Mouse (Mus musculus): ENCODE results near the gene Gnpat. TPM values are rescaled to one million over a fixed set of nuclear protein-coding genes. Genes with fewer than 3 reads are reported as not detected.

The Gnpat gene
- total and polyA plus RNA-seq, 2 experiments from 2014 or later: 114 to 117 TPM

GRCm38 (mm10) chr8:124898251-124898905 lies 35.5 kb downstream of the Gnpat start:
- Histone ChIP-seq H3K27ac (ENCODE audit: low read depth) (peak overlapping the region; percentile 84), H3K27me3 (ENCODE audit: control insufficient read depth, insufficient read depth, low read length) (no peaks in the 10 kb centered on the region), H3K4me3 (ENCODE audit: low read depth, low read length) (peak overlapping the region; percentile 82), H3K9ac (replicated peaks; ENCODE audit: low read depth, low read length) (peak overlapping the region; percentile 79), H3K4me2 (ENCODE audit: low read depth, low read length) (peak overlapping the region; percentile 96), H3K36me3 (replicated peaks; ENCODE audit: control insufficient read depth, insufficient read depth, low read length) (peaks cover 55% of the 10 kb centered on the region), H3K9me3 (replicated peaks; ENCODE audit: control insufficient read depth, low read length) (no peaks in the 10 kb centered on the region), H3K4me1 (ENCODE audit: control insufficient read depth, insufficient read depth) (peaks cover 13% of the 10 kb centered on the region)
- no peak for TF ChIP-seq EP300 (IDR thresholded peaks at IDR 0.05; ENCODE audit: low read depth)
- TF ChIP-seq CTCF (IDR thresholded peaks at IDR 0.05; ENCODE audit: low read depth): no peak
- DNase-seq (ENCODE audit: low spot score) (no peak), ATAC-seq (ENCODE audit: insufficient read depth, low read depth) (peak; percentile 3; the same call in 1 of the 2 replicates)
- WGBS: 2% methylated on average over 31 of the region's 31 CpGs

GRCm38 (mm10) chr8:124903198-124903597 lies 40.4 kb downstream of the Gnpat start:
- Histone ChIP-seq H3K27ac (ENCODE audit: low read depth) (no peak overlapping the region), H3K9me3 (replicated peaks; ENCODE audit: control insufficient read depth, low read length) (no peaks in the 10 kb centered on the region), H3K27me3 (ENCODE audit: control insufficient read depth, insufficient read depth, low read length) (no peaks in the 10 kb centered on the region), H3K36me3 (replicated peaks; ENCODE audit: control insufficient read depth, insufficient read depth, low read length) (peaks cover 77% of the 10 kb centered on the region), H3K4me1 (ENCODE audit: control insufficient read depth, insufficient read depth) (peaks cover 6% of the 10 kb centered on the region), H3K4me3 (ENCODE audit: low read depth, low read length) (no peak overlapping the region), H3K9ac (replicated peaks; ENCODE audit: low read depth, low read length) (no peak overlapping the region), H3K4me2 (ENCODE audit: low read depth, low read length) (no peak overlapping the region)
- DNase-seq (ENCODE audit: low spot score) (no peak), ATAC-seq (ENCODE audit: insufficient read depth, low read depth) (no peak)
- 91% methylated on average over 15 of the region's 15 CpGs for WGBS
- no peak for TF ChIP-seq CTCF (IDR thresholded peaks at IDR 0.05; ENCODE audit: low read depth)
- TF ChIP-seq EP300 (IDR thresholded peaks at IDR 0.05; ENCODE audit: low read depth): no peak

DNA sequence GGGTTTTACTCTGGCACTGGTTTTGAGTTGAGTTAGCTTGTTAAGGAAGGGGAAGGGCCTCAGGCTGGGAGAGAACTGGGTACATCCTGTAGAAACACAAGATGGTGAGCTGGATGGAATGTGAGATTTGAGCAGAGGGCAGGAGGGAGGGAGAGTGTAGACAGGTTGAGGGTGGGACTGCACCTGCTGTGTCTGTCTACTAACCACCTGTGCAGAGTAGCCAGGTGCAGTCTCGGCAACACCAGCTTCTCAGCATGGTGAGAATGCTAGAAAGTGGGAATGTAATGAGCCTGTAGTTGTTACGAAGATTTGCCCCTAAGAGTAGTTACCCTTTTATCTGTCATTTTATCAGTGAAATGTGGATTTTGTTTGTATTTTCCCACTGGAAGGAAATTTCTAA lies 42.6 kb downstream of the Gnpat start:
- DNase-seq (ENCODE audit: low spot score) (no peak), ATAC-seq (ENCODE audit: insufficient read depth, low read depth) (no peak)
- Histone ChIP-seq H3K9ac (replicated peaks; ENCODE audit: low read depth, low read length) (no peak overlapping the region), H3K4me3 (ENCODE audit: low read depth, low read length) (no peak overlapping the region), H3K36me3 (replicated peaks; ENCODE audit: control insufficient read depth, insufficient read depth, low read length) (peaks cover 71% of the 10 kb centered on the region), H3K27me3 (ENCODE audit: control insufficient read depth, insufficient read depth, low read length) (no peaks in the 10 kb centered on the region), H3K4me2 (ENCODE audit: low read depth, low read length) (no peak overlapping the region), H3K9me3 (replicated peaks; ENCODE audit: control insufficient read depth, low read length) (no peaks in the 10 kb centered on the region), H3K27ac (ENCODE audit: low read depth) (no peak overlapping the region), H3K4me1 (ENCODE audit: control insufficient read depth, insufficient read depth) (peaks cover 9% of the 10 kb centered on the region; the same call in 1 of the 2 replicates)
- WGBS: 85% methylated on average over 2 of the region's 2 CpGs
- TF ChIP-seq CTCF (IDR thresholded peaks at IDR 0.05; ENCODE audit: low read depth): no peak
- no peak for TF ChIP-seq EP300 (IDR thresholded peaks at IDR 0.05; ENCODE audit: low read depth)

- Histone ChIP-seq H3K27me3 (ENCODE audit: control insufficient read depth, insufficient read depth, low read length) (no peaks in the 10 kb centered on the region), H3K4me1 (ENCODE audit: control insufficient read depth, insufficient read depth) (peaks cover 12% of the 10 kb centered on the region; the same call in 1 of the 2 replicates), H3K36me3 (replicated peaks; ENCODE audit: control insufficient read depth, insufficient read depth, low read length) (peaks cover 73% of the 10 kb centered on the region), H3K4me2 (ENCODE audit: low read depth, low read length) (no peak overlapping the region), H3K27ac (ENCODE audit: low read depth) (peak overlapping the region; percentile 80), H3K9me3 (replicated peaks; ENCODE audit: control insufficient read depth, low read length) (no peaks in the 10 kb centered on the region), H3K9ac (replicated peaks; ENCODE audit: low read depth, low read length) (no peak overlapping the region), H3K4me3 (ENCODE audit: low read depth, low read length) (no peak overlapping the region)
- 25% methylated on average over 16 of the region's 16 CpGs for WGBS
- ATAC-seq (ENCODE audit: insufficient read depth, low read depth): peak; percentile 89
- DNase-seq (ENCODE audit: low spot score): peak; percentile 79
- TF ChIP-seq CTCF (IDR thresholded peaks at IDR 0.05; ENCODE audit: low read depth) (no peak), EP300 (IDR thresholded peaks at IDR 0.05; ENCODE audit: low read depth) (no peak)
These were observed 47.1 kb downstream of the Gnpat start for GRCm38 (mm10) chr8:124909936-124910335.

DNA sequence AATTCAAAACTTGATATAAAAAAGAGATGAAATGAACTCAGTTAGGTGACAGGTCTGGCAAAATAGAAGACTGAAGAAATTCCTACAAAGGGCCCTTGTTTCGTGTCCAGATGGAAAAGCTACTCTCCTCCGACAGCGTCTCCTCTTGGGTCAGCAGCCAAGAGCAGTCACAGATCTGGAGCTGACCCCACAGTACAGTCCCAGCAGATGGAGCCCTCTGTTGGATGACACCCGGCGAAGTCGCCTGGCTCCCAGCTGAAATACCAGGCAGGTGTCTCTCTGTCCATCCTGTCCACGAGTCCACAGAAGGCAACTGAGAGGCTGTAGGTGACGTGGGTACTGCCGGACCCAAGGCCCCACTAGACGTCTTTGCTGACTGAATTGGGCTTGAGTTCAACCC lies 47.5 kb downstream of the Gnpat start:
- no peaks in the 10 kb centered on the region for H3K9me3 ChIP-seq (replicated peaks; ENCODE audit: control insufficient read depth, low read length)
- H3K4me2 ChIP-seq (ENCODE audit: low read depth, low read length): no peak overlapping the region
- TF ChIP-seq CTCF (IDR thresholded peaks at IDR 0.05; ENCODE audit: low read depth) (peak; percentile 45), EP300 (IDR thresholded peaks at IDR 0.05; ENCODE audit: low read depth) (no peak)
- peak overlapping the region; percentile 80 for H3K27ac ChIP-seq (ENCODE audit: low read depth)
- H3K4me3 ChIP-seq (ENCODE audit: low read depth, low read length): no peak overlapping the region
- ATAC-seq (ENCODE audit: insufficient read depth, low read depth) (peak; percentile 76), DNase-seq (ENCODE audit: low spot score) (peak; percentile 62)
- no peaks in the 10 kb centered on the region for H3K27me3 ChIP-seq (ENCODE audit: control insufficient read depth, insufficient read depth, low read length)
- H3K9ac ChIP-seq (replicated peaks; ENCODE audit: low read depth, low read length): no peak overlapping the region
- peaks cover 12% of the 10 kb centered on the region; the same call in 1 of the 2 replicates for H3K4me1 ChIP-seq (ENCODE audit: control insufficient read depth, insufficient read depth)
- peaks cover 74% of the 10 kb centered on the region for H3K36me3 ChIP-seq (replicated peaks; ENCODE audit: control insufficient read depth, insufficient read depth, low read length)
- 34% methylated on average over 10 of the region's 10 CpGs for WGBS
